7 mouse cellular contexts compared by ENCODE assay signal in genomic region chrX:38635638-38635931, GRCm38 (mm10). TPM values are rescaled to one million over a fixed set of nuclear protein-coding genes. Genes with fewer than 3 reads are reported as not detected.
DNase-seq lines count a peak whose midpoint lies in the region; ATAC-seq and TF ChIP-seq lines count a peak whose summit lies in the region.

No protein-coding gene starts in this region.

- no peaks in the 10 kb centered on the region for H3K27me3 ChIP-seq in lung, embryonic 15.5 days
- no peaks in the 10 kb centered on the region for H3K27me3 ChIP-seq in forebrain, embryonic 12.5 days
- no peaks in the 10 kb centered on the region for H3K27me3 ChIP-seq in limb, embryonic 14.5 days (ENCODE audit: control insufficient read depth, insufficient read depth, low read length)
- H3K27me3 ChIP-seq in stomach, embryonic 14.5 days (ENCODE audit: control insufficient read depth, insufficient read depth, low read length) = no peaks in the 10 kb centered on the region

- no peak for ATAC-seq in lung, embryonic 15.5 days (ENCODE audit: borderline replicate concordance, extremely low read depth, low FRiP score, low TSS enrichment)
- ATAC-seq in forebrain, embryonic 12.5 days (ENCODE audit: low FRiP score) = peak; percentile 1; the same call in 1 of the 2 replicates
- ATAC-seq in limb, embryonic 14.5 days (ENCODE audit: low FRiP score, low read depth) = no peak
- ATAC-seq in stomach, embryonic 14.5 days (ENCODE audit: insufficient number of reproducible peaks, insufficient read depth, low FRiP score, low read depth) = peak; percentile 39

- no peak overlapping the region for H3K9ac ChIP-seq in lung, embryonic 15.5 days
- H3K9ac ChIP-seq in forebrain, embryonic 12.5 days = no peak overlapping the region
- H3K9ac ChIP-seq in limb, embryonic 14.5 days (ENCODE audit: low read depth, low read length, severe bottlenecking) = no peak overlapping the region
- H3K9ac ChIP-seq in stomach, embryonic 14.5 days (replicated peaks; ENCODE audit: low read depth, low read length) = no peak overlapping the region

- DNase-seq in lung, postnatal 36 days = no peak
- DNase-seq in limb, embryonic 14.5 days (ENCODE audit: low spot score) = no peak
- DNase-seq in urinary bladder, postnatal 10 days (ENCODE audit: low spot score) = no peak
- DNase-seq in cerebellum, adult 9-11 months = no peak

- no peaks in the 10 kb centered on the region for H3K36me3 ChIP-seq in lung, embryonic 15.5 days
- no peaks in the 10 kb centered on the region for H3K36me3 ChIP-seq in forebrain, embryonic 12.5 days (replicated peaks)
- H3K36me3 ChIP-seq in limb, embryonic 14.5 days (ENCODE audit: control insufficient read depth, insufficient read depth, low read length) = no peaks in the 10 kb centered on the region
- H3K36me3 ChIP-seq in stomach, embryonic 14.5 days (ENCODE audit: control insufficient read depth, insufficient read depth, low read length) = no peaks in the 10 kb centered on the region

- no peaks in the 10 kb centered on the region for H3K4me1 ChIP-seq in lung, embryonic 15.5 days
- 0 out of 2 replicates have a peak, but pooled peaks cover 7% of the 10 kb centered on the region for H3K4me1 ChIP-seq in forebrain, embryonic 12.5 days
- H3K4me1 ChIP-seq in limb, embryonic 14.5 days (ENCODE audit: control insufficient read depth, insufficient read depth, low read length) = no peaks in the 10 kb centered on the region
- no peaks in the 10 kb centered on the region; the same call in 1 of the 2 replicates for H3K4me1 ChIP-seq in stomach, embryonic 14.5 days (ENCODE audit: control insufficient read depth, insufficient read depth, low read length)

- H3K27ac ChIP-seq in lung, embryonic 15.5 days = peak overlapping the region; percentile 59
- H3K27ac ChIP-seq in forebrain, embryonic 12.5 days = no peak overlapping the region
- H3K27ac ChIP-seq in limb, embryonic 14.5 days (replicated peaks; ENCODE audit: low read depth, low read length) = no peak overlapping the region
- 0 out of 2 replicates have a peak overlapping the region, but pooled peaks have one; percentile 15 for H3K27ac ChIP-seq in stomach, embryonic 14.5 days (ENCODE audit: low read length)

- peak overlapping the region; percentile 54 for H3K4me2 ChIP-seq in lung, embryonic 15.5 days
- peak overlapping the region; percentile 47 for H3K4me2 ChIP-seq in forebrain, embryonic 12.5 days
- peak overlapping the region; percentile 41 for H3K4me2 ChIP-seq in limb, embryonic 14.5 days (replicated peaks; ENCODE audit: low read depth, low read length, severe bottlenecking)
- H3K4me2 ChIP-seq in stomach, embryonic 14.5 days (replicated peaks; ENCODE audit: low read depth, low read length) = peak overlapping the region; percentile 37

- TF ChIP-seq POLR2A in limb, embryonic 14.5 days (IDR thresholded peaks at IDR 0.05; ENCODE audit: borderline replicate concordance, extremely low read depth, insufficient read depth, insufficient read length) = no peak

- no peaks in the 10 kb centered on the region for H3K9me3 ChIP-seq in lung, embryonic 15.5 days
- no peaks in the 10 kb centered on the region for H3K9me3 ChIP-seq in forebrain, embryonic 12.5 days
- no peaks in the 10 kb centered on the region for H3K9me3 ChIP-seq in limb, embryonic 14.5 days (ENCODE audit: control insufficient read depth, low read length)
- H3K9me3 ChIP-seq in stomach, embryonic 14.5 days (ENCODE audit: control insufficient read depth, low read depth, low read length) = no peaks in the 10 kb centered on the region

- peak overlapping the region; percentile 58 for H3K4me3 ChIP-seq in lung, embryonic 15.5 days
- peak overlapping the region; percentile 48 for H3K4me3 ChIP-seq in forebrain, embryonic 12.5 days (replicated peaks)
- H3K4me3 ChIP-seq in limb, embryonic 14.5 days (replicated peaks; ENCODE audit: low read length) = peak overlapping the region; percentile 35
- H3K4me3 ChIP-seq in stomach, embryonic 14.5 days (ENCODE audit: low read depth, low read length) = peak overlapping the region; percentile 41

RNA-seq across cellular contexts. Expression of gene C1galt1c1, which starts 0.7 kb away (rescaled TPM):
- 28.6 and 30.6 TPM in 2 replicates for polyA plus RNA-seq in lung, embryonic 15.5 days (2015; fragmentation: Nextera tagmentation; extraction: Ambion mirVana)
- polyA plus RNA-seq in forebrain, embryonic 12.5 days (2016; fragmentation: Nextera tagmentation; extraction: Ambion mirVana) = 20.9 and 21.0 TPM in 2 replicates
- 17.6 and 27.2 TPM in 2 replicates for polyA plus RNA-seq in limb, embryonic 14.5 days (2012; rRNA removed)
- 26.0 and 26.6 TPM in 2 replicates for polyA plus RNA-seq in limb, embryonic 14.5 days (2014; fragmentation: Nextera tagmentation; extraction: Ambion mirVana)
- polyA plus RNA-seq in stomach, embryonic 14.5 days (2014; fragmentation: Nextera tagmentation; extraction: Ambion mirVana) = 31.9 and 37.5 TPM in 2 replicates

RNA-seq across cellular contexts. Expression of gene Mcts1, which starts 35.2 kb away (rescaled TPM):
- polyA plus RNA-seq in lung, embryonic 15.5 days (2015; fragmentation: Nextera tagmentation; extraction: Ambion mirVana) = 87.7 and 90.5 TPM in 2 replicates
- polyA plus RNA-seq in forebrain, embryonic 12.5 days (2016; fragmentation: Nextera tagmentation; extraction: Ambion mirVana) = 98.6 and 105 TPM in 2 replicates
- 57.7 and 79.3 TPM in 2 replicates for polyA plus RNA-seq in limb, embryonic 14.5 days (2012; rRNA removed)
- 93.1 and 96.4 TPM in 2 replicates for polyA plus RNA-seq in limb, embryonic 14.5 days (2014; fragmentation: Nextera tagmentation; extraction: Ambion mirVana)
- 94.3 and 95.9 TPM in 2 replicates for polyA plus RNA-seq in stomach, embryonic 14.5 days (2014; fragmentation: Nextera tagmentation; extraction: Ambion mirVana)

RNA-seq across cellular contexts. Expression of gene Cul4b, which starts 59.6 kb away (rescaled TPM):
- polyA plus RNA-seq in lung, embryonic 15.5 days (2015; fragmentation: Nextera tagmentation; extraction: Ambion mirVana) = 23.7 and 23.8 TPM in 2 replicates
- polyA plus RNA-seq in forebrain, embryonic 12.5 days (2016; fragmentation: Nextera tagmentation; extraction: Ambion mirVana) = 35.5 and 37.4 TPM in 2 replicates
- 16.7 and 21.6 TPM in 2 replicates for polyA plus RNA-seq in limb, embryonic 14.5 days (2012; rRNA removed)
- polyA plus RNA-seq in limb, embryonic 14.5 days (2014; fragmentation: Nextera tagmentation; extraction: Ambion mirVana) = 33.0 and 35.7 TPM in 2 replicates
- polyA plus RNA-seq in stomach, embryonic 14.5 days (2014; fragmentation: Nextera tagmentation; extraction: Ambion mirVana) = 37.3 and 38.5 TPM in 2 replicates

Comparison
In these comparisons a context has a peak if more than half of its experiments do, and no peak if none do; other contexts are left out.
1. ATAC-seq: peak in forebrain, embryonic 12.5 days (single experiment) and stomach, embryonic 14.5 days (single experiment); none in lung, embryonic 15.5 days (single experiment) and limb, embryonic 14.5 days (single experiment).
2. H3K27ac ChIP-seq: peak in lung, embryonic 15.5 days (single experiment) and stomach, embryonic 14.5 days (single experiment); none in forebrain, embryonic 12.5 days (single experiment) and limb, embryonic 14.5 days (single experiment).
3. Peak in every context shown above with its lines, with median percentiles within 50 percentile points of each other: H3K4me2 ChIP-seq and H3K4me3 ChIP-seq.